ENCODE assay signal across 11 mouse cellular contexts in genomic region chr16:10837903-10838302, GRCm38 (mm10). TPM values are rescaled to one million over a fixed set of nuclear protein-coding genes. Genes with fewer than 3 reads are reported as not detected.
A peak's percentile ranks its signal among the peaks of the same experiment; 100 is the strongest.
DNase-seq lines count a peak whose midpoint lies in the region; ATAC-seq and TF ChIP-seq lines count a peak whose summit lies in the region.
"Had no signal": no experiment of that assay in that cellular context is flagged by ENCODE, and none has a peak within 500 bp of the region (broad histone marks: within the 10 kb centered on the region; RNA-seq: fewer than 3 reads in every experiment).

No protein-coding gene starts in this region.

- DNase-seq in forebrain, embryonic 14.5 days (ENCODE audit: low spot score): no peak
- DNase-seq in liver: no peak
- DNase-seq in limb, embryonic 14.5 days (ENCODE audit: low spot score): no peak
- DNase-seq in thymus, postnatal 0 days (ENCODE audit: low spot score): peak; percentile 74
- no peak for DNase-seq in hindbrain, embryonic 14.5 days (ENCODE audit: low spot score)
- DNase-seq in adrenal gland, adult 8-10 months: no peak
- DNase-seq: cerebellum, postnatal 36 days had no signal

- peaks cover 33% of the 10 kb centered on the region for H3K4me1 ChIP-seq in forebrain, embryonic 12.5 days
- 0 out of 2 replicates have a peak, but pooled peaks cover 5% of the 10 kb centered on the region for H3K4me1 ChIP-seq in forebrain, embryonic 14.5 days (ENCODE audit: control insufficient read depth, insufficient read depth, low read length)
- peaks cover 19% of the 10 kb centered on the region for H3K4me1 ChIP-seq in liver, embryonic 16.5 days (ENCODE audit: control insufficient read depth, low read depth, low read length)
- peaks cover 21% of the 10 kb centered on the region for H3K4me1 ChIP-seq in limb, embryonic 14.5 days (ENCODE audit: control insufficient read depth, insufficient read depth, low read length)
- H3K4me1 ChIP-seq in hindbrain, embryonic 14.5 days (replicated peaks; ENCODE audit: control insufficient read depth, insufficient read depth, low read length): 0 out of 2 replicates have a peak, but pooled peaks cover 3% of the 10 kb centered on the region

- H3K9me3 ChIP-seq in forebrain, embryonic 12.5 days: no peaks in the 10 kb centered on the region
- no peaks in the 10 kb centered on the region for H3K9me3 ChIP-seq in forebrain, embryonic 14.5 days (replicated peaks; ENCODE audit: control insufficient read depth, low read length)
- H3K9me3 ChIP-seq in liver, embryonic 16.5 days (replicated peaks; ENCODE audit: control insufficient read depth, low read length): no peaks in the 10 kb centered on the region
- H3K9me3 ChIP-seq in limb, embryonic 14.5 days (ENCODE audit: control insufficient read depth, low read length): no peaks in the 10 kb centered on the region
- H3K9me3 ChIP-seq in hindbrain, embryonic 14.5 days (ENCODE audit: control insufficient read depth, low read length): no peaks in the 10 kb centered on the region
- H3K9me3 ChIP-seq: hindbrain, embryonic 10.5 days had no signal

- 0 out of 2 replicates have a peak, but pooled peaks cover 11% of the 10 kb centered on the region for H3K36me3 ChIP-seq in forebrain, embryonic 12.5 days (replicated peaks)
- no peaks in the 10 kb centered on the region for H3K36me3 ChIP-seq in forebrain, embryonic 14.5 days (ENCODE audit: control insufficient read depth, insufficient read depth, low read length)
- H3K36me3 ChIP-seq in liver, embryonic 16.5 days (ENCODE audit: control insufficient read depth, insufficient read depth): no peaks in the 10 kb centered on the region
- H3K36me3 ChIP-seq in limb, embryonic 14.5 days (ENCODE audit: control insufficient read depth, insufficient read depth, low read length): no peaks in the 10 kb centered on the region
- H3K36me3 ChIP-seq in hindbrain, embryonic 14.5 days (replicated peaks; ENCODE audit: control insufficient read depth, insufficient read depth): no peaks in the 10 kb centered on the region

- peaks cover 7% of the 10 kb centered on the region for H3K27me3 ChIP-seq in forebrain, embryonic 12.5 days
- 0 out of 2 replicates have a peak, but pooled peaks cover 2% of the 10 kb centered on the region for H3K27me3 ChIP-seq in forebrain, embryonic 14.5 days (replicated peaks; ENCODE audit: control insufficient read depth, insufficient read depth, low read length)
- H3K27me3 ChIP-seq in liver, embryonic 16.5 days (ENCODE audit: control insufficient read depth, insufficient read depth, low read depth, low read length): no peaks in the 10 kb centered on the region
- H3K27me3 ChIP-seq in limb, embryonic 14.5 days (ENCODE audit: control insufficient read depth, insufficient read depth, low read length): no peaks in the 10 kb centered on the region
- no peaks in the 10 kb centered on the region for H3K27me3 ChIP-seq in hindbrain, embryonic 14.5 days (ENCODE audit: control insufficient read depth, insufficient read depth, low read length)

- no peak for TF ChIP-seq POLR2A in limb, embryonic 14.5 days (IDR thresholded peaks at IDR 0.05; ENCODE audit: borderline replicate concordance, extremely low read depth, insufficient read depth, insufficient read length)

- no peak for ATAC-seq in forebrain, embryonic 12.5 days (ENCODE audit: low FRiP score)
- ATAC-seq in forebrain, embryonic 14.5 days: no peak
- no peak for ATAC-seq in liver, embryonic 16.5 days (ENCODE audit: low read depth)
- ATAC-seq in limb, embryonic 14.5 days (ENCODE audit: low FRiP score, low read depth): no peak
- ATAC-seq in hindbrain, embryonic 14.5 days (ENCODE audit: low FRiP score): no peak

- no peak overlapping the region for H3K4me2 ChIP-seq in forebrain, embryonic 12.5 days
- H3K4me2 ChIP-seq in forebrain, embryonic 14.5 days (ENCODE audit: low read length): no peak overlapping the region
- no peak overlapping the region for H3K4me2 ChIP-seq in liver, embryonic 16.5 days (ENCODE audit: low read depth, low read length)
- no peak overlapping the region for H3K4me2 ChIP-seq in limb, embryonic 14.5 days (replicated peaks; ENCODE audit: low read depth, low read length, severe bottlenecking)
- no peak overlapping the region for H3K4me2 ChIP-seq in hindbrain, embryonic 14.5 days (replicated peaks)

- no peak overlapping the region for H3K27ac ChIP-seq in forebrain, embryonic 12.5 days
- H3K27ac ChIP-seq in forebrain, embryonic 14.5 days (ENCODE audit: low read depth, low read length): no peak overlapping the region
- H3K27ac ChIP-seq in liver, embryonic 16.5 days (ENCODE audit: low read length): peak overlapping the region; percentile 52
- H3K27ac ChIP-seq in limb, embryonic 14.5 days (replicated peaks; ENCODE audit: low read depth, low read length): peak overlapping the region; percentile 67; the same call in 1 of the 2 replicates
- H3K27ac ChIP-seq in hindbrain, embryonic 14.5 days: no peak overlapping the region
- H3K27ac ChIP-seq: hindbrain, embryonic 10.5 days had no signal

- 0 out of 2 replicates have a peak overlapping the region, but pooled peaks have one; percentile 21 for H3K9ac ChIP-seq in forebrain, embryonic 12.5 days
- H3K9ac ChIP-seq in forebrain, embryonic 14.5 days (ENCODE audit: low read length): no peak overlapping the region
- H3K9ac ChIP-seq in liver, embryonic 16.5 days (ENCODE audit: low read depth, low read length): no peak overlapping the region
- H3K9ac ChIP-seq in limb, embryonic 14.5 days (ENCODE audit: low read depth, low read length, severe bottlenecking): no peak overlapping the region
- H3K9ac ChIP-seq in hindbrain, embryonic 14.5 days: no peak overlapping the region

- 76% methylated on average over 1 of the region's 1 CpGs for WGBS in forebrain, embryonic 12.5 days
- WGBS in forebrain, embryonic 14.5 days: 93% methylated on average over 1 of the region's 1 CpGs
- 52% methylated on average over 1 of the region's 1 CpGs for WGBS in liver, embryonic 16.5 days (ENCODE audit: insufficient replicate concordance)
- 90% methylated on average over 1 of the region's 1 CpGs for WGBS in limb, embryonic 14.5 days
- 88% methylated on average over 1 of the region's 1 CpGs for WGBS in hindbrain, embryonic 14.5 days

- H3K4me3 ChIP-seq in forebrain, embryonic 12.5 days (replicated peaks): no peak overlapping the region
- no peak overlapping the region for H3K4me3 ChIP-seq in forebrain, embryonic 14.5 days (ENCODE audit: low read depth, low read length)
- H3K4me3 ChIP-seq in liver, embryonic 16.5 days (ENCODE audit: low read depth, low read length): no peak overlapping the region
- no peak overlapping the region for H3K4me3 ChIP-seq in limb, embryonic 14.5 days (replicated peaks; ENCODE audit: low read length)
- H3K4me3 ChIP-seq in hindbrain, embryonic 14.5 days (replicated peaks; ENCODE audit: low read length): no peak overlapping the region
- H3K4me3 ChIP-seq: hindbrain, embryonic 10.5 days had no signal

RNA-seq across cellular contexts. Expression of gene Rmi2, which starts 3.0 kb away (rescaled TPM):
- polyA plus RNA-seq in forebrain, embryonic 12.5 days (2016; fragmentation: Nextera tagmentation; extraction: Ambion mirVana): 3.1 and 4.0 TPM in 2 replicates
- 0.78 and 0.88 TPM in 2 replicates for polyA plus RNA-seq in forebrain, embryonic 14.5 days (2014; fragmentation: Nextera tagmentation; extraction: Ambion mirVana)
- polyA plus RNA-seq in liver, embryonic 16.5 days (2015; fragmentation: Nextera tagmentation; extraction: Ambion mirVana): 1.2 and 1.5 TPM in 2 replicates
- polyA plus RNA-seq in limb, embryonic 14.5 days (2012; rRNA removed): 7.3 and 7.7 TPM in 2 replicates
- polyA plus RNA-seq in limb, embryonic 14.5 days (2014; fragmentation: Nextera tagmentation; extraction: Ambion mirVana): 3.2 and 3.4 TPM in 2 replicates
- polyA plus RNA-seq in thymus, postnatal 0 days (2015; fragmentation: Nextera tagmentation; extraction: Ambion mirVana): 8.6 and 12.6 TPM in 2 replicates
- polyA plus RNA-seq in hindbrain, embryonic 14.5 days (2014; fragmentation: Nextera tagmentation; extraction: Ambion mirVana): 0.47 and 0.57 TPM in 2 replicates
- under 1 TPM; 0.43 to 0.74 (median 0.48) TPM for total RNA-seq in adrenal gland, adult 8-10 months (2022)

RNA-seq across cellular contexts. Expression of gene Gm11172, which starts 25.2 kb away (rescaled TPM):
- not detected in 2 replicates for polyA plus RNA-seq in forebrain, embryonic 12.5 days (2016; fragmentation: Nextera tagmentation; extraction: Ambion mirVana)
- polyA plus RNA-seq in forebrain, embryonic 14.5 days (2014; fragmentation: Nextera tagmentation; extraction: Ambion mirVana): not detected in 2 replicates
- polyA plus RNA-seq in liver, embryonic 16.5 days (2015; fragmentation: Nextera tagmentation; extraction: Ambion mirVana): not detected in 2 replicates
- not detected in 2 replicates for polyA plus RNA-seq in limb, embryonic 14.5 days (2012; rRNA removed)
- not detected in 2 replicates for polyA plus RNA-seq in limb, embryonic 14.5 days (2014; fragmentation: Nextera tagmentation; extraction: Ambion mirVana)
- polyA plus RNA-seq in thymus, postnatal 0 days (2015; fragmentation: Nextera tagmentation; extraction: Ambion mirVana): not detected in 2 replicates
- polyA plus RNA-seq in hindbrain, embryonic 14.5 days (2014; fragmentation: Nextera tagmentation; extraction: Ambion mirVana): not detected in 2 replicates
- not detected for total RNA-seq in adrenal gland, adult 8-10 months (2022)
- total RNA-seq: layer of hippocampus, adult 8-10 months had no signal
- polyA plus RNA-seq: hindbrain, embryonic 10.5 days had no signal

RNA-seq across cellular contexts. Expression of gene Prm1, which starts 32.3 kb away (rescaled TPM):
- polyA plus RNA-seq in forebrain, embryonic 12.5 days (2016; fragmentation: Nextera tagmentation; extraction: Ambion mirVana): not detected in 2 replicates
- polyA plus RNA-seq in forebrain, embryonic 14.5 days (2014; fragmentation: Nextera tagmentation; extraction: Ambion mirVana): not detected in 2 replicates
- not detected in 2 replicates for polyA plus RNA-seq in liver, embryonic 16.5 days (2015; fragmentation: Nextera tagmentation; extraction: Ambion mirVana)
- polyA plus RNA-seq in limb, embryonic 14.5 days (2012; rRNA removed): not detected in 2 replicates
- not detected in 2 replicates for polyA plus RNA-seq in limb, embryonic 14.5 days (2014; fragmentation: Nextera tagmentation; extraction: Ambion mirVana)
- polyA plus RNA-seq in thymus, postnatal 0 days (2015; fragmentation: Nextera tagmentation; extraction: Ambion mirVana): 1.4 and 2.1 TPM in 2 replicates
- 0.96 TPM in 1 of 2 replicates, not detected in the other for polyA plus RNA-seq in hindbrain, embryonic 14.5 days (2014; fragmentation: Nextera tagmentation; extraction: Ambion mirVana)
- not detected for total RNA-seq in adrenal gland, adult 8-10 months (2022)
- total RNA-seq: layer of hippocampus, adult 8-10 months had no signal
- polyA plus RNA-seq: hindbrain, embryonic 10.5 days had no signal

RNA-seq across cellular contexts. Expression of gene Prm2, which starts 42.0 kb away (rescaled TPM):
- polyA plus RNA-seq in forebrain, embryonic 12.5 days (2016; fragmentation: Nextera tagmentation; extraction: Ambion mirVana): not detected in 2 replicates
- not detected in 2 replicates for polyA plus RNA-seq in forebrain, embryonic 14.5 days (2014; fragmentation: Nextera tagmentation; extraction: Ambion mirVana)
- not detected in 2 replicates for polyA plus RNA-seq in liver, embryonic 16.5 days (2015; fragmentation: Nextera tagmentation; extraction: Ambion mirVana)
- not detected in 2 replicates for polyA plus RNA-seq in limb, embryonic 14.5 days (2012; rRNA removed)
- polyA plus RNA-seq in limb, embryonic 14.5 days (2014; fragmentation: Nextera tagmentation; extraction: Ambion mirVana): not detected in 2 replicates
- polyA plus RNA-seq in thymus, postnatal 0 days (2015; fragmentation: Nextera tagmentation; extraction: Ambion mirVana): not detected in 2 replicates
- polyA plus RNA-seq in hindbrain, embryonic 14.5 days (2014; fragmentation: Nextera tagmentation; extraction: Ambion mirVana): not detected in 2 replicates
- total RNA-seq in adrenal gland, adult 8-10 months (2022): not detected
- total RNA-seq: layer of hippocampus, adult 8-10 months had no signal
- polyA plus RNA-seq: hindbrain, embryonic 10.5 days had no signal

RNA-seq across cellular contexts. Expression of gene Prm3, which starts 47.2 kb away (rescaled TPM):
- not detected in 2 replicates for polyA plus RNA-seq in forebrain, embryonic 12.5 days (2016; fragmentation: Nextera tagmentation; extraction: Ambion mirVana)
- polyA plus RNA-seq in forebrain, embryonic 14.5 days (2014; fragmentation: Nextera tagmentation; extraction: Ambion mirVana): not detected in 2 replicates
- not detected in 2 replicates for polyA plus RNA-seq in liver, embryonic 16.5 days (2015; fragmentation: Nextera tagmentation; extraction: Ambion mirVana)
- not detected in 2 replicates for polyA plus RNA-seq in limb, embryonic 14.5 days (2012; rRNA removed)
- polyA plus RNA-seq in limb, embryonic 14.5 days (2014; fragmentation: Nextera tagmentation; extraction: Ambion mirVana): not detected in 2 replicates
- not detected in 2 replicates for polyA plus RNA-seq in thymus, postnatal 0 days (2015; fragmentation: Nextera tagmentation; extraction: Ambion mirVana)
- not detected in 2 replicates for polyA plus RNA-seq in hindbrain, embryonic 14.5 days (2014; fragmentation: Nextera tagmentation; extraction: Ambion mirVana)
- not detected for total RNA-seq in adrenal gland, adult 8-10 months (2022)
- total RNA-seq: layer of hippocampus, adult 8-10 months had no signal
- polyA plus RNA-seq: hindbrain, embryonic 10.5 days had no signal

Comparison
In these comparisons a context has a peak if more than half of its experiments do, and no peak if none do; other contexts are left out.
1. H3K27ac ChIP-seq: peak in liver, embryonic 16.5 days (single experiment) and limb, embryonic 14.5 days (single experiment); none in forebrain, embryonic 12.5 days (single experiment), forebrain, embryonic 14.5 days (single experiment) and hindbrain, embryonic 14.5 days (single experiment).